Mouse (Mus musculus) C2C12 (cell line): ENCODE data around the gene Tet3. TPM values are rescaled to one million over a fixed set of nuclear protein-coding genes. Genes with fewer than 3 reads are reported as not detected.

Experiments used
- H3K27me3 ChIP-seq: one replicate; pipeline ENCODE4 v1.6.1; 2011; ENCODE audit not compliant: control insufficient read depth, insufficient read depth, insufficient read length
- H3K36me3 ChIP-seq: one replicate; pipeline ENCODE4 v1.6.1; 2011; ENCODE audit not compliant: control insufficient read depth, insufficient read depth
- H3K4me3 ChIP-seq: one replicate; pipeline ENCODE4 v1.5.1; 2011; ENCODE audit warnings: mild to moderate bottlenecking, control low read depth; ENCODE audit not compliant: poor library complexity, insufficient read depth, severe bottlenecking
- H3K79me2 ChIP-seq: one replicate; pipeline ENCODE4 v1.6.1; 2011; ENCODE audit not compliant: control insufficient read depth, insufficient read depth
- H3K79me3 ChIP-seq: one replicate; pipeline ENCODE4 v1.6.1; 2011; ENCODE audit warnings: low read depth, control low read depth
- H3ac ChIP-seq: one replicate; pipeline ENCODE3; 2011; ENCODE audit warnings: low read depth; ENCODE audit not compliant: control insufficient read depth, insufficient read length
- CEBPB ChIP-seq: IDR thresholded peaks from one replicate; pipeline ENCODE4 v1.6.1; 2011; ENCODE audit warnings: low read depth, mild to moderate bottlenecking, control low read depth, moderate library complexity
- CTCF ChIP-seq: IDR thresholded peaks from one replicate; pipeline ENCODE4 v1.5.1; 2011; ENCODE audit not compliant: control insufficient read depth, insufficient read depth, insufficient read length
- FOSL1 ChIP-seq: IDR thresholded peaks from one replicate; pipeline ENCODE4 v1.8.0; 2011; ENCODE audit warnings: mild to moderate bottlenecking, low read length; ENCODE audit not compliant: poor library complexity, insufficient read depth, severe bottlenecking
- MAX ChIP-seq: IDR thresholded peaks from one replicate; pipeline ENCODE4 v1.6.1; 2011; ENCODE audit warnings: mild to moderate bottlenecking, control low read depth
- MYOD1 ChIP-seq: IDR thresholded peaks from one replicate; pipeline ENCODE4 v1.6.1; 2011; ENCODE audit warnings: low read depth; ENCODE audit not compliant: control insufficient read depth, insufficient read length
- MYOG ChIP-seq: IDR thresholded peaks from one replicate; pipeline ENCODE4 v1.6.1; 2011; ENCODE audit not compliant: control insufficient read depth, insufficient read length; ENCODE audit errors: extremely low read depth
- USF1 ChIP-seq: IDR thresholded peaks from one replicate; pipeline ENCODE4 v1.6.1; 2011; ENCODE audit warnings: low read depth, mild to moderate bottlenecking, control low read depth, moderate library complexity
- polyA plus RNA-seq: library from polyadenylated mRNA; unstranded; fragments of >200 nt; fragmentation: generic; extraction: Trizol; gene quantifications from one replicate; pipeline ENCODE4 v1.2.1, GENCODE M21; 2012; ENCODE audit warnings: missing spikeins

The Tet3 gene
- polyA plus RNA-seq, 1 experiment = 6.0 TPM

DNA sequence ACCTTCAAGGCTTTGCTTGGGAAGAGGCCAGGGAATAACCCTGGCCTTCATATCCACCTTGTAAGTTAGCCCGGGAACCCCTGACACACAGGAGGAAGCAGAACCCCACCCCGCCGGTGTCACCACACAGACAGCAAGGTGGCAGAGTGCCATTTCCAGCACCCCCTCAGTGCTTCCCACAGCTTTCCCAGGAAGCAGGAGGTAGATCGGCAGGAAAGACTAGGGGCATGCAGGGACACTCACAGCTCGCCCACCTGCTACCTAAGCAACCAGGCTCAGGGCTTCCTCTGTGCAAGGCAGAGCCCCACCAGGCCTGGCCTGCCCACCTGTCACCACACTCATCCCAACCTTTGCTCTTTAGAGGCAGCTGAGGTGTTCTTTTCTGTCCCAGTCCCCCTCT is 19.1 kb downstream of the Tet3 start:
- peak overlapping the region; percentile 28 for H3ac ChIP-seq
- H3K27me3 ChIP-seq = no peaks in the 10 kb centered on the region
- H3K79me2 ChIP-seq = peaks cover 87% of the 10 kb centered on the region
- peaks cover 28% of the 10 kb centered on the region for H3K79me3 ChIP-seq
- TF ChIP-seq MAX = no peak
- no peak for TF ChIP-seq CEBPB
- no peak for TF ChIP-seq MYOG
- TF ChIP-seq CTCF = no peak
- no peak for TF ChIP-seq USF1
- no peak for TF ChIP-seq FOSL1
- TF ChIP-seq MYOD1 = no peak
- H3K36me3 ChIP-seq = peaks cover 11% of the 10 kb centered on the region
- peak overlapping the region; percentile 18 for H3K4me3 ChIP-seq

DNA sequence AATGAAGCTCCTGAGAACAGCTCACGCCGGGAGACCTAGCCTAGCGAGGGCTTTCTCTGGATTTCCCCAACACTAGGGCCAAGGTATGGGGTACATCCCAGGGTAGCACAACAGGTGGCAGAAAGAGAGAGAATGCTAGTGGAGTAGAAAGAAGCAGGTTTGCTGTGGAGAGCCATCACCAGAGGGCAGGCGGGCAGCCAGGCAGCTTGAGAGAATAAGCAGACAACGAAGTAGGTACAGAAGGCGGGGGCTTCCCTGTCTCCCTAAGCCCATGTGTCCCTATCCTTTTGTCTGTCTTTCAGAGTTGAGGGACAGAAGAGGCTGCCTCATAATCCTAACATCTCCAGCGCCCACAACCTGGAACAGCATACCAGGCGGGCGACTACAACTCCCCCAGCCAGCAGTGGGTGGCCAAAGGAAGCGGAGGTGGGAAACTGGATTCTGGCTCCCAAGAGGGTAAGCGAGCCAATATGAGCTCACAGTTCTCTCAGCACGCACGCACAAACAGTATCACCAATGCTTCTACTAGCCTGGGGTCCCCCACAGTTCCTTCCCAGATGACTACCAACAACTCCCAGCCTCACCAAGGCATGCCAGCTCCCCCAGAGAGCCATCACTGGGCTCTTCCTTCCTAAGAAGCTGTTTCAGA is 19.6 kb downstream of the Tet3 start:
- H3K27me3 ChIP-seq = no peaks in the 10 kb centered on the region
- TF ChIP-seq CTCF = no peak
- TF ChIP-seq USF1 = no peak
- no peak for TF ChIP-seq FOSL1
- TF ChIP-seq CEBPB = no peak
- TF ChIP-seq MAX = no peak
- H3ac ChIP-seq = no peak overlapping the region
- peaks cover 28% of the 10 kb centered on the region for H3K79me3 ChIP-seq
- H3K79me2 ChIP-seq = peaks cover 87% of the 10 kb centered on the region
- H3K36me3 ChIP-seq = peaks cover 12% of the 10 kb centered on the region
- no peak overlapping the region for H3K4me3 ChIP-seq

DNA sequence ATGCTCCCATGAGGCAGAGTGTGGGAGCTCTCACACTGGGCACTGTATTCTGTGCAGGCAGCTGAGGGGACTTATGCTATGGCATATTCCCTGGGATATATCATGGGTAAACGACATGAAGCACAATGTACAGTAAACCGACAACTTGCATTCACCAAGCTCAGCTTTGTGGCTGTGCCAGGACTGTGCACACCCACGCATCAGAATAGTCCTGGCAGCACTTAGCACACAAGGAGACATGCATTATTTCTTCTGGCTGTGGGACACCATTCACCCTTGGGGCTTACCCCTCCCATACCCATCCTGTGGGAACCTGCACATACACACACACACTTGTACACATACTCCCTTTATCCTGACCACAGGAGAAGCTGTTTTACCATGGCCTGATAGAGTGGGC is 20.3 kb downstream of the Tet3 start:
- Histone ChIP-seq H3ac (no peak overlapping the region), H3K79me3 (peaks cover 32% of the 10 kb centered on the region), H3K36me3 (peaks cover 19% of the 10 kb centered on the region), H3K79me2 (peaks cover 87% of the 10 kb centered on the region), H3K4me3 (no peak overlapping the region), H3K27me3 (no peaks in the 10 kb centered on the region)
- TF ChIP-seq USF1 = no peak
- no peak for TF ChIP-seq CEBPB
- no peak for TF ChIP-seq MAX
- no peak for TF ChIP-seq MYOD1
- TF ChIP-seq CTCF = no peak
- TF ChIP-seq MYOG = no peak
- no peak for TF ChIP-seq FOSL1

DNA sequence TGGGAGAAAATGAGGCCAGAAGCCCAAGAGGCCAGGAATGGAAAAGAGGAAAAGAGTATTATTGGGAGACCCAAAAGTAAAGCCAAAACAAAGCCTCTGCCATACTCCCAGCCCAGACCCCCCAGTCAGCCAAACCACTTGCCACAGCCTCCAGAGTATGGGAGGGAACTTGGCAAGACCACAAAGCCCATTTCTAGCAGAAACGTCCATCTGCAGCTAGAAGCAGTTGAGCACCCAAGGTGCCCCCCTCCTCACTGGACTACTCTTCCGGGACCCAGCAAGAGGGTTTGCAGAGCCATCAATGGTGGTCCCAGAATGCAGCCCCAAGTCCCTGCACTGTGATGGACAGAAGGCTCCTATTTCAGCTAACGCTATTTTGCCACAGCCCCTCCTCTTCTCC is 21.1 kb downstream of the Tet3 start:
- TF ChIP-seq USF1 (no peak), FOSL1 (no peak), CTCF (no peak), MAX (no peak), MYOD1 (no peak), CEBPB (no peak), MYOG (no peak)
- H3K79me2 ChIP-seq = peaks cover 91% of the 10 kb centered on the region
- peaks cover 36% of the 10 kb centered on the region for H3K79me3 ChIP-seq
- H3ac ChIP-seq = no peak overlapping the region
- no peaks in the 10 kb centered on the region for H3K27me3 ChIP-seq
- no peak overlapping the region for H3K4me3 ChIP-seq
- H3K36me3 ChIP-seq = peaks cover 26% of the 10 kb centered on the region

DNA sequence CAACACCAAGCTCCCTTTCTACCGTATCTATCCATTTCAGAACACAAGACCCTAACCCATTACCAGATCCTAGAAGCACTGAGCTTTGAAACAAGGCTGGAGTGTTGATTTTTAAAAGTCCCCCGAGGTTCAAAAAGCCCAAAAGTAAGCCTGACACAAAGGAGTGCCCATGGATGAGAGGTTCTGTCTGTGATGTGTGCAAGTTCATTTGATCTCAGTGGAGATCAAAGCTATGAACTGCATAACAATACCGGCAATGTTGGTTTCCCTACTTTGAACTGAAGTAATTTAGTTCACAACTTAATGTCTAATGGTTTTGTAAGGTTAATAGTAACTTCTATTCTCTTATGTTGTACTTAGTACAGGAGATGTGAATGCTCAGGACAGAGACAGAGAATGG is 21.7 kb downstream of the Tet3 start:
- TF ChIP-seq MYOG (no peak), MYOD1 (no peak), CTCF (no peak)
- Histone ChIP-seq H3K36me3 (peaks cover 31% of the 10 kb centered on the region), H3K4me3 (no peak overlapping the region), H3K79me2 (peaks cover 93% of the 10 kb centered on the region), H3ac (no peak overlapping the region), H3K27me3 (no peaks in the 10 kb centered on the region), H3K79me3 (peaks cover 40% of the 10 kb centered on the region)

DNA sequence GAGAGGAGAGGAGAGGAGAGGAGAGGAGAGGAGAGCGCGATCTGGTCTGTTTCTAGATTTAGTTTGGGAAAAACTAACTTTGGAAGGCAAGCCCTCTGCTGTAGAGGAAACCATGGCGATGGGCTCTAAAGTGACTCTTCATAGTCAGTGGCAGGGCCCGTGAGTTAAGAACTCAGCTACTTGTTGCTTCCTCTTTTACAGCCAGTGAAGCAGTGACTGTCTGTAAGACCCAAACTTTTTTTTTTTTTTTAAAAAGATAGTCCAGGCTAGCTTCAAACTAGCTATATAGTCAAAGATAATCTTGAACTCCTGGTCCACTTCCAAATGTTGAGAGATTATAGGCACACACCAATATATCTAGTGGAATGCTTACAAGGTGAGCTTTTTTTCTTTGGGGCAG is 22.3 kb downstream of the Tet3 start:
- no peak overlapping the region for H3K4me3 ChIP-seq
- H3K79me2 ChIP-seq = peaks cover 93% of the 10 kb centered on the region
- no peaks in the 10 kb centered on the region for H3K27me3 ChIP-seq
- H3K79me3 ChIP-seq = peaks cover 45% of the 10 kb centered on the region
- no peak overlapping the region for H3ac ChIP-seq
- peaks cover 31% of the 10 kb centered on the region for H3K36me3 ChIP-seq
- TF ChIP-seq USF1 = no peak
- no peak for TF ChIP-seq CEBPB
- no peak for TF ChIP-seq MYOD1
- no peak for TF ChIP-seq MAX
- no peak for TF ChIP-seq MYOG
- TF ChIP-seq FOSL1 = no peak
- no peak for TF ChIP-seq CTCF
